Mouse (Mus musculus) ES-E14 (cell line): ENCODE data around the gene Btbd3. TPM values are rescaled to one million over a fixed set of nuclear protein-coding genes. Genes with fewer than 3 reads are reported as not detected.

ENCODE experiments used
- DNase-seq: peaks from one replicate; pipeline ENCODE4 v3.0.0-alpha.2; 2013; ENCODE audit warnings: low read depth, low spot score
- H3K27ac ChIP-seq: 2 replicates; pipeline ENCODE4 v1.5.1; 2012; ENCODE audit warnings: low read depth, mild to moderate bottlenecking, low read length, moderate library complexity, mixed read lengths; ENCODE audit not compliant: poor library complexity, insufficient read depth, severe bottlenecking
- H3K36me3 ChIP-seq: 2 replicates; pipeline ENCODE4 v1.6.1; 2012; ENCODE audit warnings: mild to moderate bottlenecking, low read length, moderate library complexity, mixed read lengths; ENCODE audit not compliant: control insufficient read depth, poor library complexity, insufficient read depth, severe bottlenecking
- H3K4me1 ChIP-seq, 2 experiments: fragments of 150-350 bp in 1 of 2; sonication (generic) in 1 of 2; 2 replicates each; pipeline ENCODE4 v1.6.1; 2012; ENCODE audit warnings: low read length in 2 of 2, mild to moderate bottlenecking in 1 of 2, mixed read lengths in 1 of 2; ENCODE audit not compliant: control insufficient read depth in 2 of 2, insufficient read depth in 2 of 2, poor library complexity in 1 of 2
- H3K4me3 ChIP-seq, 2 experiments: fragments of 150-350 bp in 1 of 2; sonication (generic) in 1 of 2; 2 replicates each; pipeline ENCODE4 v1.5.1; 2012; ENCODE audit warnings: low read length in 2 of 2, low read depth in 1 of 2, mild to moderate bottlenecking in 1 of 2, mixed read lengths in 1 of 2; ENCODE audit not compliant: insufficient read depth in 1 of 2, poor library complexity in 1 of 2, severe bottlenecking in 1 of 2
- H3K9ac ChIP-seq: 2 replicates; pipeline ENCODE4 v1.6.1; 2012; ENCODE audit warnings: low read depth, mild to moderate bottlenecking, low read length, mixed read lengths; ENCODE audit not compliant: poor library complexity, insufficient read depth, severe bottlenecking
- H3K9me3 ChIP-seq: fragments of 150-350 bp; sonication (generic); 2 replicates; pipeline ENCODE4 v1.6.1; 2012; ENCODE audit warnings: low read depth, mild to moderate bottlenecking, low read length; ENCODE audit not compliant: control insufficient read depth, insufficient read depth
- CHD2 ChIP-seq: IDR thresholded peaks from 2 replicates; pipeline ENCODE4 v1.6.1; 2014; ENCODE audit warnings: mild to moderate bottlenecking, low read depth, low read length, inconsistent platforms
- HCFC1 ChIP-seq: IDR thresholded peaks from 2 replicates; pipeline ENCODE4 v1.6.1; 2012; ENCODE audit warnings: low read length, inconsistent platforms, borderline replicate concordance; ENCODE audit not compliant: insufficient read depth
- MAFK ChIP-seq: IDR thresholded peaks from 2 replicates; pipeline ENCODE4 v1.6.1; 2014; ENCODE audit warnings: mild to moderate bottlenecking, low read depth, low read length, inconsistent platforms; ENCODE audit not compliant: insufficient read depth
- ZC3H11A ChIP-seq: IDR thresholded peaks from 2 replicates; pipeline ENCODE4 v1.6.1; 2012; ENCODE audit warnings: low read depth, mild to moderate bottlenecking, inconsistent platforms, low read length, borderline replicate concordance
- ZNF384 ChIP-seq: IDR thresholded peaks from 2 replicates; pipeline ENCODE4 v1.6.1; 2012; ENCODE audit warnings: low read depth, low read length, inconsistent platforms
- in situ Hi-C, 2 experiments: fragments of 600-800 bp; cut with MboI; formaldehyde crosslinking; loops; one replicate each; pipeline ENCODE4 v1.15.1; 2025; ENCODE audit warnings: low sequenced_read_pairs in 2 of 2, inconsistent platforms in 1 of 2; ENCODE audit not compliant: unreplicated experiment in 2 of 2
- total RNA-seq: library from RNA; depleted of rRNA; stranded (reverse); fragments of 300-350 nt; gene quantifications from 2 replicates; pipeline ENCODE4 v1.2.3, GENCODE M21; 2012

Gene Btbd3
- total RNA-seq, 1 experiment, result 10.2 TPM

- DNase-seq, result no peak
- in situ Hi-C loops, result no loop called here
- Histone ChIP-seq H3K4me3 (no peak overlapping the region), H3K36me3 (no peaks in the 10 kb centered on the region), H3K9ac (no peak overlapping the region), H3K4me1 (no peaks in the 10 kb centered on the region), H3K9me3 (no peaks in the 10 kb centered on the region), H3K27ac (no peak overlapping the region)
- TF ChIP-seq HCFC1 (no peak), ZC3H11A (no peak), MAFK (no peak), CHD2 (no peak), ZNF384 (no peak)
Observed at GRCm38 (mm10) chr2:138477278-138477677, 220.9 kb downstream of the Btbd3 start.

- TF ChIP-seq ZNF384, result no peak
- no peak for TF ChIP-seq HCFC1
- no peak for TF ChIP-seq MAFK
- no peak for TF ChIP-seq CHD2
- no peak for TF ChIP-seq ZC3H11A
- Histone ChIP-seq H3K27ac (no peak overlapping the region), H3K36me3 (no peaks in the 10 kb centered on the region), H3K4me3 (no peak overlapping the region), H3K9me3 (no peaks in the 10 kb centered on the region), H3K9ac (no peak overlapping the region), H3K4me1 (no peaks in the 10 kb centered on the region)
- in situ Hi-C loops, result no loop called here
- DNase-seq, result no peak
Observed at GRCm38 (mm10) chr2:138482541-138482940, 226.2 kb downstream of the Btbd3 start.

GRCm38 (mm10) chr2:138484871-138485270 lies 228.5 kb downstream of the Btbd3 start:
- TF ChIP-seq ZC3H11A, result no peak
- TF ChIP-seq HCFC1, result no peak
- no peak for TF ChIP-seq ZNF384
- no peak for TF ChIP-seq MAFK
- no peak for TF ChIP-seq CHD2
- H3K9me3 ChIP-seq, result no peaks in the 10 kb centered on the region

GRCm38 (mm10) chr2:138490688-138491405 lies 234.5 kb downstream of the Btbd3 start:
- H3K27ac ChIP-seq, result no peak overlapping the region
- no peak for DNase-seq
- no peaks in the 10 kb centered on the region for H3K36me3 ChIP-seq
- H3K9ac ChIP-seq, result no peak overlapping the region
- H3K4me1 ChIP-seq, result no peaks in the 10 kb centered on the region
- TF ChIP-seq CHD2, result no peak
- TF ChIP-seq MAFK, result no peak
- no peak for TF ChIP-seq ZC3H11A
- TF ChIP-seq ZNF384, result no peak
- TF ChIP-seq HCFC1, result no peak
- no peak overlapping the region for H3K4me3 ChIP-seq
- in situ Hi-C loops, result no loop called here
- no peaks in the 10 kb centered on the region for H3K9me3 ChIP-seq

More at GRCm38 (mm10) chr2:138484871-138485270, 228.5 kb downstream of the Btbd3 start:
- H3K4me1 ChIP-seq, result no peaks in the 10 kb centered on the region
- no peak overlapping the region for H3K9ac ChIP-seq
- no peak overlapping the region for H3K4me3 ChIP-seq
- no peak for DNase-seq
- no peaks in the 10 kb centered on the region for H3K36me3 ChIP-seq
- in situ Hi-C loops, result no loop called here
- H3K27ac ChIP-seq, result no peak overlapping the region

GRCm38 (mm10) chr2:138492176-138492575 lies 235.8 kb downstream of the Btbd3 start:
- in situ Hi-C loops, result no loop called here
- TF ChIP-seq ZNF384 (no peak), MAFK (no peak), CHD2 (no peak), ZC3H11A (no peak), HCFC1 (no peak)
- no peaks in the 10 kb centered on the region for H3K4me1 ChIP-seq
- no peak overlapping the region for H3K4me3 ChIP-seq
- no peak overlapping the region for H3K9ac ChIP-seq
- DNase-seq, result no peak
- H3K9me3 ChIP-seq, result no peaks in the 10 kb centered on the region
- no peak overlapping the region for H3K27ac ChIP-seq
- no peaks in the 10 kb centered on the region for H3K36me3 ChIP-seq
